Mouse (Mus musculus) G1E (cell line): ENCODE results near the gene Fggy.

Experiments used
- CTCF ChIP-seq: IDR thresholded peaks from 2 replicates; pipeline ENCODE4 v1.5.1; 2012; ENCODE audit warnings: low read depth, low read length, inconsistent platforms, mixed read lengths
- GATA1 ChIP-seq: IDR thresholded peaks from 2 replicates; pipeline ENCODE4 v1.6.1; 2012; ENCODE audit warnings: borderline replicate concordance, low read length, inconsistent platforms, mixed read lengths
- GATA2 ChIP-seq: IDR thresholded peaks from 2 replicates; pipeline ENCODE4 v1.6.1; 2012; ENCODE audit warnings: low read depth, low read length, inconsistent platforms, borderline replicate concordance
- POLR2AphosphoS5 ChIP-seq: IDR thresholded peaks from 2 replicates; pipeline ENCODE4 v1.6.1; 2012; ENCODE audit warnings: low read depth, low read length, inconsistent platforms; ENCODE audit not compliant: insufficient replicate concordance
- TAL1 ChIP-seq: conservative IDR thresholded peaks from 2 replicates; pipeline ENCODE4 v1.6.1; 2012; ENCODE audit warnings: low read depth, low read length, inconsistent platforms, mixed read lengths

DNA sequence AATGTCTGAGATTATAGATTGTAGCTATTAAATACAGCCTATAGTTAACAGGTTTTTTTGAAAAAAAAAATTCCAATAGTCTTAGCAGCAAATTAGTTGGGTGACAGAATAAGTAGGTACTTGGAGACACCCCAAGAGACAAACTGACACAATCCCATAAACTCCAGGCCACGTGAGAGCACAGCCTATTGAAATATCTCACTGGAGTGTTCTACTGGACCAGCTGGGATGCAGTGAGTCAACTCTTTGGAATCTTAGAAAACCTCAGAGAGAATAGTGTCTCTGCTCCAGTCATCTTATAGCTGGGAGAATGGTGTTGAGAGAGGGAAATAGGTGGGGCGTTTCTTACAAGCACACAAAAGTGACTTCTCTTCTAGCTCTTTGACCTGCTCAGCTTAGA lies 238.0 kb downstream of the Fggy start:
- no peak for TF ChIP-seq CTCF
- no peak for TF ChIP-seq GATA1
- no peak for TF ChIP-seq TAL1
- TF ChIP-seq POLR2AphosphoS5 = no peak
- TF ChIP-seq GATA2 = no peak
